In genomic region chr9:51274678-51275077, GRCm38 (mm10) we compare ENCODE assay signal across 20 mouse cellular contexts. TPM values are rescaled to one million over a fixed set of nuclear protein-coding genes. Genes with fewer than 3 reads are reported as not detected.
DNase-seq lines count a peak whose midpoint lies in the region; ATAC-seq and TF ChIP-seq lines count a peak whose summit lies in the region.
"Had no signal": no experiment of that assay in that cellular context is flagged by ENCODE, and none has a peak within 500 bp of the region (broad histone marks: within the 10 kb centered on the region; RNA-seq: fewer than 3 reads in every experiment).

No protein-coding gene starts in this region.

- no peaks in the 10 kb centered on the region for H3K27me3 ChIP-seq in testis, adult 2 months (ENCODE audit: control insufficient read depth, insufficient read depth, low read length)
- no peaks in the 10 kb centered on the region for H3K27me3 ChIP-seq in lung, postnatal 0 days (replicated peaks; ENCODE audit: insufficient read depth, low read length)
- no peaks in the 10 kb centered on the region for H3K27me3 ChIP-seq in stomach, embryonic 16.5 days (ENCODE audit: control insufficient read depth, insufficient read depth, low read length)
- peaks cover 6% of the 10 kb centered on the region for H3K27me3 ChIP-seq in hindbrain, embryonic 11.5 days (ENCODE audit: control insufficient read depth, insufficient read depth, low read length)
- peaks cover 34% of the 10 kb centered on the region for H3K27me3 ChIP-seq in forebrain, embryonic 10.5 days (ENCODE audit: poor library complexity, severe bottlenecking)

- no peak for TF ChIP-seq CTCF in testis, adult 2 months (IDR thresholded peaks at IDR 0.05; ENCODE audit: control insufficient read depth, insufficient read depth, insufficient replicate concordance, low read depth, low read length)
- no peak for TF ChIP-seq CTCF in lung, postnatal 0 days (IDR thresholded peaks at IDR 0.05)

- peaks cover 8% of the 10 kb centered on the region for H3K4me1 ChIP-seq in testis, adult 2 months (ENCODE audit: control insufficient read depth, insufficient read depth, low read length)
- H3K4me1 ChIP-seq in lung, postnatal 0 days (ENCODE audit: insufficient read depth, low read depth, low read length), result peaks cover 19% of the 10 kb centered on the region; the same call in 1 of the 2 replicates
- peaks cover 14% of the 10 kb centered on the region for H3K4me1 ChIP-seq in stomach, embryonic 16.5 days (ENCODE audit: control insufficient read depth, insufficient read depth, low read length)
- 0 out of 2 replicates have a peak, but pooled peaks cover 2% of the 10 kb centered on the region for H3K4me1 ChIP-seq in hindbrain, embryonic 11.5 days (replicated peaks; ENCODE audit: control insufficient read depth, insufficient read depth, low read length)
- peaks cover 31% of the 10 kb centered on the region for H3K4me1 ChIP-seq in forebrain, embryonic 10.5 days

- peak overlapping the region; percentile 39; the same call in 1 of the 2 replicates for H3K27ac ChIP-seq in testis, adult 2 months (ENCODE audit: control insufficient read depth, insufficient read depth, low read depth, low read length)
- H3K27ac ChIP-seq in lung, postnatal 0 days (ENCODE audit: low read length), result 0 out of 2 replicates have a peak overlapping the region, but pooled peaks have one; percentile 20
- H3K27ac ChIP-seq in stomach, embryonic 16.5 days (ENCODE audit: low read length), result peak overlapping the region; percentile 74
- H3K27ac ChIP-seq in hindbrain, embryonic 11.5 days (ENCODE audit: low read depth, low read length), result no peak overlapping the region
- H3K27ac ChIP-seq in forebrain, embryonic 10.5 days, result no peak overlapping the region
- H3K27ac ChIP-seq: gastrocnemius, adult 2 months; hindbrain, embryonic 13.5 days; left cerebral cortex, adult 2 months; macrophage had no signal

- no peaks in the 10 kb centered on the region for H3K36me3 ChIP-seq in testis, adult 2 months (ENCODE audit: control insufficient read depth, insufficient read depth, low read length)
- H3K36me3 ChIP-seq in lung, postnatal 0 days (ENCODE audit: insufficient read depth, low read length), result no peaks in the 10 kb centered on the region
- no peaks in the 10 kb centered on the region for H3K36me3 ChIP-seq in stomach, embryonic 16.5 days (ENCODE audit: control insufficient read depth, insufficient read depth, low read length)
- H3K36me3 ChIP-seq in hindbrain, embryonic 11.5 days (ENCODE audit: control insufficient read depth, insufficient read depth, low read length), result no peaks in the 10 kb centered on the region
- no peaks in the 10 kb centered on the region for H3K36me3 ChIP-seq in forebrain, embryonic 10.5 days (replicated peaks)
- H3K36me3 ChIP-seq: hindbrain, embryonic 13.5 days had no signal

- H3K4me2 ChIP-seq in lung, postnatal 0 days (replicated peaks; ENCODE audit: low read depth, low read length), result no peak overlapping the region
- peak overlapping the region; percentile 32 for H3K4me2 ChIP-seq in stomach, embryonic 16.5 days (ENCODE audit: low read depth, low read length)
- H3K4me2 ChIP-seq in hindbrain, embryonic 11.5 days (replicated peaks; ENCODE audit: low read depth, low read length), result no peak overlapping the region
- H3K4me2 ChIP-seq: hindbrain, embryonic 13.5 days had no signal

- H3K9me3 ChIP-seq in lung, postnatal 0 days (ENCODE audit: low read length), result no peaks in the 10 kb centered on the region
- no peaks in the 10 kb centered on the region for H3K9me3 ChIP-seq in stomach, embryonic 16.5 days (replicated peaks; ENCODE audit: control insufficient read depth, low read length)
- no peaks in the 10 kb centered on the region for H3K9me3 ChIP-seq in hindbrain, embryonic 11.5 days (ENCODE audit: control insufficient read depth, low read length)
- no peaks in the 10 kb centered on the region for H3K9me3 ChIP-seq in forebrain, embryonic 10.5 days
- H3K9me3 ChIP-seq: hindbrain, embryonic 13.5 days had no signal

- H3K9ac ChIP-seq in lung, postnatal 0 days (replicated peaks; ENCODE audit: low read depth), result no peak overlapping the region
- peak overlapping the region; percentile 44 for H3K9ac ChIP-seq in stomach, embryonic 16.5 days (ENCODE audit: low read length)
- H3K9ac ChIP-seq in hindbrain, embryonic 11.5 days (ENCODE audit: low read depth, low read length), result no peak overlapping the region
- H3K9ac ChIP-seq: hindbrain, embryonic 13.5 days had no signal

- DNase-seq in adrenal gland, postnatal 10 days, result peak; percentile 31
- DNase-seq in adrenal gland, adult 18-20 months (ENCODE audit: low spot score in 2 of 2), result no peak
- no peak for DNase-seq in testis, postnatal 10 days (ENCODE audit: low spot score)
- DNase-seq in lung, postnatal 0 days (ENCODE audit: low spot score), result peak; percentile 71
- DNase-seq in hindbrain, embryonic 11.5 days (ENCODE audit: low spot score), result no peak
- DNase-seq in forebrain, embryonic 10.5 days (ENCODE audit: extremely low spot score, low spot score), result no peak
- DNase-seq: cerebellum, adult 8-10 months; gastrocnemius, adult 2 months; heart, adult 18-20 months; kidney, adult 8-10 months; midbrain, embryonic 14.5 days had no signal

- TF ChIP-seq EP300 in lung, postnatal 0 days (IDR thresholded peaks at IDR 0.05), result no peak

- no peak overlapping the region for H3K4me3 ChIP-seq in testis, adult 2 months (ENCODE audit: control insufficient read depth, low read depth, low read length)
- no peak overlapping the region for H3K4me3 ChIP-seq in lung, postnatal 0 days (ENCODE audit: low read depth, low read length)
- no peak overlapping the region for H3K4me3 ChIP-seq in stomach, embryonic 16.5 days (replicated peaks; ENCODE audit: low read length)
- H3K4me3 ChIP-seq in hindbrain, embryonic 11.5 days (ENCODE audit: low read depth, low read length), result no peak overlapping the region
- no peak overlapping the region for H3K4me3 ChIP-seq in forebrain, embryonic 10.5 days
- H3K4me3 ChIP-seq: gastrocnemius, adult 2 months; hindbrain, embryonic 13.5 days; left cerebral cortex, adult 2 months had no signal

- no peak for TF ChIP-seq POLR2A in testis, adult 2 months (IDR thresholded peaks at IDR 0.05; ENCODE audit: control insufficient read depth, low read depth, low read length)

- WGBS in lung, postnatal 0 days, result 20% methylated on average over 4 of the region's 4 CpGs
- WGBS in stomach, embryonic 16.5 days, result 11% methylated on average over 4 of the region's 4 CpGs
- WGBS in hindbrain, embryonic 11.5 days, result 45% methylated on average over 4 of the region's 4 CpGs
- WGBS in forebrain, embryonic 10.5 days, result 17% methylated on average over 4 of the region's 4 CpGs

- ATAC-seq in lung, postnatal 0 days, result no peak
- peak; percentile 48; the same call in 1 of the 2 replicates for ATAC-seq in stomach, embryonic 16.5 days (ENCODE audit: insufficient read depth, low FRiP score)
- ATAC-seq in hindbrain, embryonic 11.5 days (ENCODE audit: low FRiP score), result no peak
- ATAC-seq: activated CD4-positive, CD25-positive, alpha-beta regulatory T cell, adult 4 months; forebrain, embryonic 14.5 days had no signal

RNA-seq across cellular contexts. Expression of gene Colca2, which starts 3.7 kb away (rescaled TPM):
- total RNA-seq in adrenal gland, postnatal 10 days (2021), result 1 to 10 TPM; 2.4 to 2.9 TPM
- total RNA-seq in adrenal gland, adult 18-20 months (2021), result 1 to 10 TPM; 2.0 to 3.3 TPM
- 4.8 and 7.2 TPM in 2 replicates for polyA plus RNA-seq in testis, adult 2 months (2012; rRNA removed)
- 8.3 and 9.2 TPM in 2 replicates for polyA plus RNA-seq in lung, postnatal 0 days (2015; fragmentation: Nextera tagmentation; extraction: Ambion mirVana)
- 8.7 and 9.3 TPM in 2 replicates for polyA plus RNA-seq in stomach, embryonic 16.5 days (2015; fragmentation: Nextera tagmentation; extraction: Ambion mirVana)
- 1.6 and 1.8 TPM in 2 replicates for polyA plus RNA-seq in hindbrain, embryonic 11.5 days (2014; fragmentation: Nextera tagmentation; extraction: Ambion mirVana)
- polyA plus RNA-seq in forebrain, embryonic 10.5 days (2016; fragmentation: Nextera tagmentation; extraction: Ambion mirVana), result 1.6 and 1.8 TPM in 2 replicates
- polyA plus RNA-seq: activated CD4-positive, CD25-positive, alpha-beta regulatory T cell, adult 4 months had no signal

RNA-seq across cellular contexts. Expression of gene 1810046K07Rik, which starts 54.0 kb away (rescaled TPM):
- under 1 TPM in 1 of 2 experiments, not detected in 1; 0.51 TPM for total RNA-seq in adrenal gland, postnatal 10 days (2021)
- not detected for total RNA-seq in adrenal gland, adult 18-20 months (2021)
- 3.1 and 3.9 TPM in 2 replicates for polyA plus RNA-seq in testis, adult 2 months (2012; rRNA removed)
- 0.20 and 0.24 TPM in 2 replicates for polyA plus RNA-seq in lung, postnatal 0 days (2015; fragmentation: Nextera tagmentation; extraction: Ambion mirVana)
- polyA plus RNA-seq in stomach, embryonic 16.5 days (2015; fragmentation: Nextera tagmentation; extraction: Ambion mirVana), result 0.87 and 0.94 TPM in 2 replicates
- polyA plus RNA-seq in hindbrain, embryonic 11.5 days (2014; fragmentation: Nextera tagmentation; extraction: Ambion mirVana), result not detected in 2 replicates
- not detected in 2 replicates for polyA plus RNA-seq in forebrain, embryonic 10.5 days (2016; fragmentation: Nextera tagmentation; extraction: Ambion mirVana)
- total RNA-seq: gastrocnemius, adult 2 months; heart, adult 18-20 months; left cerebral cortex, adult 2 months had no signal
- polyA plus RNA-seq: activated CD4-positive, CD25-positive, alpha-beta regulatory T cell, adult 4 months; forebrain, embryonic 14.5 days; hindbrain, embryonic 13.5 days; limb, embryonic 11.5 days; macrophage; midbrain, embryonic 14.5 days; urinary bladder, adult 2 months had no signal

Comparison
In these comparisons a context has a peak if more than half of its experiments do, and no peak if none do; other contexts are left out.
1. DNase-seq: peak in adrenal gland, postnatal 10 days (single experiment) and lung, postnatal 0 days (single experiment); none in adrenal gland, adult 18-20 months (0 of 2), testis, postnatal 10 days (single experiment), hindbrain, embryonic 11.5 days (single experiment) and forebrain, embryonic 10.5 days (single experiment).
2. H3K27ac ChIP-seq: peak in testis, adult 2 months (single experiment), lung, postnatal 0 days (single experiment) and stomach, embryonic 16.5 days (single experiment); none in hindbrain, embryonic 11.5 days (single experiment) and forebrain, embryonic 10.5 days (single experiment).